Mouse (Mus musculus) retina, postnatal 1 day (tissue): Measurements from ENCODE around the gene Gm29735.
A peak's percentile ranks its signal among the peaks of the same experiment; 100 is the strongest.
"Not testable (repeated sequence)": the region's sequence is repeated elsewhere in the genome, so short reads cannot be mapped to it uniquely, and the experiment has no call there.

Experiments
- DNase-seq: peaks from one replicate; pipeline ENCODE4 v3.0.0-alpha.2; 2012

The Gm29735 gene

GRCm38 (mm10) chr7:142157013-142157412 lies at the start of gene Gm29735:
Gm29735 (minus strand) TSS chr7:142157113.
- not testable (repeated sequence) for DNase-seq

GRCm38 (mm10) chr7:142205488-142205887 lies 48.6 kb upstream of the Gm29735 start:
- DNase-seq = no peak

- DNase-seq = no peak
Observed at GRCm38 (mm10) chr7:142201064-142201463, 44.2 kb upstream of the Gm29735 start, which contains the start of gene Krtap5-3. Krtap5-3 (plus strand) TSS chr7:142201364.

GRCm38 (mm10) chr7:142198748-142199147 lies 41.8 kb upstream of the Gm29735 start:
- DNase-seq = no peak

- no peak for DNase-seq
Observed at GRCm38 (mm10) chr7:142190289-142190688, 33.4 kb upstream of the Gm29735 start, which contains the start of gene Gm10153. Gm10153 (minus strand) TSS chr7:142190389.

- no peak for DNase-seq
Observed at GRCm38 (mm10) chr7:142188156-142188555, 31.2 kb upstream of the Gm29735 start.

GRCm38 (mm10) chr7:142181021-142181420 lies 24.1 kb upstream of the Gm29735 start:
- no peak for DNase-seq

GRCm38 (mm10) chr7:142178685-142179084 lies 21.8 kb upstream of the Gm29735 start:
- no peak for DNase-seq

GRCm38 (mm10) chr7:142175905-142176304 lies 19.0 kb upstream of the Gm29735 start, which contains the start of gene Krtap5-2:
Krtap5-2 (minus strand) TSS chr7:142176005.
- DNase-seq = not testable (repeated sequence)

GRCm38 (mm10) chr7:142169836-142170235 lies 12.9 kb upstream of the Gm29735 start:
- DNase-seq = peak; percentile 42

GRCm38 (mm10) chr7:142165639-142166038 lies 8.7 kb upstream of the Gm29735 start, which contains the start of gene Gm4553:
Gm4553 (minus strand) TSS chr7:142165739.
- not testable (repeated sequence) for DNase-seq

GRCm38 (mm10) chr7:142159366-142159765 lies 2.5 kb upstream of the Gm29735 start:
- DNase-seq = no peak

GRCm38 (mm10) chr7:142155308-142155707 lies 1.6 kb downstream of the Gm29735 start:
- DNase-seq = no peak

GRCm38 (mm10) chr7:142152191-142152590 lies 4.7 kb downstream of the Gm29735 start:
- no peak for DNase-seq

- no peak for DNase-seq
Observed at GRCm38 (mm10) chr7:142148633-142149032, 8.3 kb downstream of the Gm29735 start.

GRCm38 (mm10) chr7:142146033-142146432 lies 10.9 kb downstream of the Gm29735 start:
- peak; percentile 74 for DNase-seq

- DNase-seq = no peak
Observed at GRCm38 (mm10) chr7:142145413-142145940, 11.4 kb downstream of the Gm29735 start.

GRCm38 (mm10) chr7:142144507-142144906 lies 12.4 kb downstream of the Gm29735 start, which contains the start of gene Gm45337:
Gm45337 (minus strand) TSS chr7:142144607.
- DNase-seq = no peak

- not testable (repeated sequence) for DNase-seq
Observed at GRCm38 (mm10) chr7:142143506-142144010, 13.4 kb downstream of the Gm29735 start.

- DNase-seq = no peak
Observed at GRCm38 (mm10) chr7:142140696-142141095, 16.2 kb downstream of the Gm29735 start.

GRCm38 (mm10) chr7:142135934-142136333 lies 21.0 kb downstream of the Gm29735 start, which contains the start of gene Gm39115:
Gm39115 (minus strand) TSS chr7:142136034.
- not testable (repeated sequence) for DNase-seq

GRCm38 (mm10) chr7:142134206-142134995 lies 22.5 kb downstream of the Gm29735 start:
- DNase-seq = peak; percentile 38

- DNase-seq = no peak
Observed at GRCm38 (mm10) chr7:142128843-142129242, 28.1 kb downstream of the Gm29735 start.

- not testable (repeated sequence) for DNase-seq
Observed at GRCm38 (mm10) chr7:142120629-142121028, 36.3 kb downstream of the Gm29735 start, which contains the start of gene Gm45618. Gm45618 (minus strand) TSS chr7:142120729.
